Mouse (Mus musculus) neural tube, embryonic 10.5 days (tissue): ENCODE measurements at regions not wholly inside any gene's neighbourhood (a gene's known extent, or its start where the extent isn't known, plus 50 kb on each side); places are given as distances from the start of the nearest gene placed in this dataset.
"Not testable (repeated sequence)": the region's sequence is repeated elsewhere in the genome, so short reads cannot be mapped to it uniquely, and the experiment has no call there.

Experiments
- DNase-seq: peaks from one replicate; pipeline ENCODE4 v3.0.0-alpha.2; 2017; ENCODE audit warnings: low spot score; ENCODE audit errors: extremely low spot score

DNA sequence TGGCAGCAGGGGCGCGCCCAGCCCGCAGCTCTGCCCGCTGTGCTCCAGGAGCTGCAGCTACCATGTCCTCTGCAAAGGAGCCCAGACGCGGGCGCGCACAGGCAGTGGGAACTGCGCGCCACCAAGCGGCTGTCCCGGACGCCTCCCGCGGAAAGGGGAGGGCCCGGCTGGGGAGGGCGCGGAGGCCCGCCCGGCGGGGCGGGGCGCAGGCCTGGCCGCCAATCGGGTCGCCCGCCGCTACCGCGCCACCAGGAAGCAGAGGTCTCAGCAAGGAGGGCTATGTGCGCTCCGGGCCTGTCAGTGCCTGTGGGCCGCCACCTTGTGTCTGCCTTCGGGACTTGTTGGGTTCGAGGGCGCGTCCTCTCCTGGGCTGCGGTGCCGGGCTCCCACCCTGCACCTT lies 367.0 kb upstream of the Ywhaq start:
- peak; percentile 61 for DNase-seq

DNA sequence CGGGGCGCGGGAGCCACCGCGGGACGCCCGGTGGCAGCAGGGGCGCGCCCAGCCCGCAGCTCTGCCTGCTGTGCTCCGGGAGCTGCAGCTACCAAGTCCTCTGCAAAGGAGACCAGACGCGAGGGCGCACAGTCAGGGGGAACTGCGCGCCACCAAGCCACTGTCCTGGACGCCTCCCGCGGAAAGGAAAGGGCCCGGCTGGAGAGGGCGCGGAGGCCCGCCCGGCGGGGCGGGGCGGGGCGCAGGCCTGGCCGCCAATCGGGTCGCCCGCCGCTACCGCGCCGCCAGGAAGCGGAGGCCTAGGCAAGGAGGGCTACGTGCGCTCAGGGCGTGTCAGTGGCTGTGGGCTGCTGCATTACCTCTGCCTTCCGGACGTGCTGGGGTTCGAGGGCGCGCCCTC lies 361.3 kb upstream of the Ywhaq start:
- DNase-seq: not testable (repeated sequence)

DNA sequence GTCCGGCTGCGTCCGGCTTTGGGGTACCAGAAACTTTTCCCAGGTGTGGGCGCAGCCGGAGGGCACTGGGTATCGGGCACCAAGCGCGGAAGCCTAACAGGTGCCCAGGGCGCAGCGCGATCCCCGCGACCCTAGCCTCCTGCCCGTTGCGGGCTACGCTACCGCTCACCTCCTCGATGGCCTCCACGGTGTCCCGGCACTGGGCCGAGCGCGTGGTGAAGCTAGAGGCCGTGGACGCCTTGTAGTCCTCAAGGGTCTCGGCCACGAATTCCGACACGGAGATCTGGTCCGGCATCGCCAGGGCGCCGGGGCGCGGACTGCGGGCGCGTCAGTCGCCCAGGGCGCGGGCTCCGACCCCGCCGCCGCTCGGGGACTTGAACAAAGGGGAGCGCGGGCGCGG lies 360.9 kb upstream of the Ywhaq start:
- DNase-seq: peak; percentile 11

DNA sequence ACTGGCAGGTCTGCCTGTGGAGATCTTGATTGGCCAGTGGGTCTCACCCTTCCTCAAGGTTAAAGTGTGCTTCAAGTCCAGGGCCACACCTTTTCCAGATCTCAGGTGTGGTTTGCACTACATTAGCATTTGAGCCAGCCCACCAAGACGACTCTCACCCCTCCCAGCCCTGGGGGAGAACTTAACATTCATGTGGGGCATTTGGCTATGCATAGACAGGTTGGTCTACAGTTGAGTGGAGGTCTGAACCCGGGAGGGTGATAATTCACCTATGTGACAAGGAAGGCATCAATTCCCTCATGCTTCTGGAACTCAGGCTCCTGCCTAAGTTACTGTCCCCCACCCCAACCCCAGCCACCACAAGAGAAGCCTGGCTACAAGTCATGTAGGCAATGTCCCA lies 350.3 kb upstream of the Ywhaq start:
- DNase-seq: not testable (repeated sequence)
